Mouse (Mus musculus): Measurements from ENCODE around the gene Ddc.

Ddc gene

GRCm38 (mm10) chr11:11823980-11824911 lies 73.7 kb downstream of the Ddc start:
- no peak for DNase-seq (ENCODE audit: low spot score in 2 of 2)

- no peak for DNase-seq (ENCODE audit: low spot score in 2 of 2)
Measured at GRCm38 (mm10) chr11:11822181-11823095, 75.5 kb downstream of the Ddc start.

GRCm38 (mm10) chr11:11821387-11821975 lies 76.5 kb downstream of the Ddc start:
- peak in 1 of 2 experiments; percentile 39 for DNase-seq (ENCODE audit: low spot score in 2 of 2)

GRCm38 (mm10) chr11:11820737-11821136 lies 77.2 kb downstream of the Ddc start:
- no peak for DNase-seq (ENCODE audit: low spot score in 2 of 2)

GRCm38 (mm10) chr11:11820251-11820650 lies 77.7 kb downstream of the Ddc start:
- DNase-seq (ENCODE audit: low spot score in 2 of 2), result peak; percentile 65 to 75

GRCm38 (mm10) chr11:11819206-11819605 lies 78.7 kb downstream of the Ddc start:
- DNase-seq (ENCODE audit: low spot score in 2 of 2), result no peak

- DNase-seq (ENCODE audit: low spot score in 2 of 2), result no peak
Measured at GRCm38 (mm10) chr11:11818797-11819196, 79.1 kb downstream of the Ddc start.

- DNase-seq (ENCODE audit: low spot score in 2 of 2), result no peak
Measured at GRCm38 (mm10) chr11:11815737-11816136, 82.2 kb downstream of the Ddc start.

- peak; percentile 22 to 73 for DNase-seq (ENCODE audit: low spot score in 2 of 2)
Measured at GRCm38 (mm10) chr11:11811906-11812480, 86.0 kb downstream of the Ddc start.

GRCm38 (mm10) chr11:11809404-11810175 lies 88.4 kb downstream of the Ddc start:
- DNase-seq (ENCODE audit: low spot score in 2 of 2), result no peak

GRCm38 (mm10) chr11:11808820-11809403 lies 89.0 kb downstream of the Ddc start, which contains the start of gene Fignl1:
Gene Fignl1 (minus strand): TSS chr11:11808962.
- peak; percentile 86 to 96 for DNase-seq (ENCODE audit: low spot score in 2 of 2)

- DNase-seq (ENCODE audit: low spot score in 2 of 2), result no peak
Measured at GRCm38 (mm10) chr11:11808035-11808819, 89.7 kb downstream of the Ddc start.

- no peak for DNase-seq (ENCODE audit: low spot score in 2 of 2)
Measured at GRCm38 (mm10) chr11:11805951-11806350, 92.0 kb downstream of the Ddc start.

GRCm38 (mm10) chr11:11804421-11804820 lies 93.5 kb downstream of the Ddc start:
- DNase-seq (ENCODE audit: low spot score in 2 of 2), result no peak

- no peak for DNase-seq (ENCODE audit: low spot score in 2 of 2)
Measured at GRCm38 (mm10) chr11:11801067-11801466, 96.9 kb downstream of the Ddc start.

GRCm38 (mm10) chr11:11800304-11800703 lies 97.6 kb downstream of the Ddc start:
- no peak for DNase-seq (ENCODE audit: low spot score in 2 of 2)

GRCm38 (mm10) chr11:11798690-11799089 lies 99.3 kb downstream of the Ddc start:
- no peak for DNase-seq (ENCODE audit: low spot score in 2 of 2)

GRCm38 (mm10) chr11:11794626-11795025 lies 103.3 kb downstream of the Ddc start:
- no peak for DNase-seq (ENCODE audit: low spot score in 2 of 2)

GRCm38 (mm10) chr11:11788521-11788974 lies 109.4 kb downstream of the Ddc start:
- peak; percentile 23 to 71 for DNase-seq (ENCODE audit: low spot score in 2 of 2)
